Mouse (Mus musculus) layer of hippocampus, adult 2 months (tissue): ENCODE data around the gene Gm5150. TPM values are rescaled to one million over a fixed set of nuclear protein-coding genes. Genes with fewer than 3 reads are reported as not detected.
"Not testable (repeated sequence)": the region's sequence is repeated elsewhere in the genome, so short reads cannot be mapped to it uniquely, and the experiment has no call there.

Experiments
- DNase-seq, 2 experiments: peaks; one replicate each; pipeline ENCODE4 v3.0.0; 2022; ENCODE audit warnings: low spot score in 2 of 2
- H3K27ac ChIP-seq: fragments of 200-600 bp; 2 replicates; pipeline ENCODE4 v1.8.1; 2022
- H3K4me3 ChIP-seq: fragments of 200-600 bp; 2 replicates; pipeline ENCODE4 v1.8.1; 2022; ENCODE audit warnings: mild to moderate bottlenecking
- CTCF ChIP-seq: fragments of 200-600 bp; conservative IDR thresholded peaks from 2 replicates; pipeline ENCODE4 v1.8.1; 2022; ENCODE audit warnings: antibody characterized with exemption, mild to moderate bottlenecking, moderate library complexity
- long read RNA-seq, 2 experiments: library from polyadenylated mRNA; stranded (forward); transcript quantifications; one replicate each; pipeline ENCODE4 v2.0.0; 2021; ENCODE audit warnings: borderline mapping rate in 2 of 2
- microRNA-seq, 2 experiments: library from miRNA; unstranded; fragments of <30 nt; microRNA quantifications; one replicate each; pipeline ENCODE4 v1.2.0; 2021
- total RNA-seq, 2 experiments: library from RNA; stranded (reverse); gene quantifications; 2 replicates each; pipeline ENCODE4 v1.2.3; 2021

Gm5150 gene
- total RNA-seq: not detected
- long read RNA-seq, experiment 1: 0 reads
- long read RNA-seq, experiment 2: 0 reads

- Histone ChIP-seq H3K27ac (no peak within 1 kb of the TSS), H3K4me3 (no peak within 1 kb of the TSS)
- no peak for DNase-seq
- no peak for TF ChIP-seq CTCF
These were observed at the start of gene Gm5150 for GRCm38 (mm10) chr3:16006215-16006614. TSS of gene Gm5150 (minus strand) at chr3:16006437.

- H3K27ac ChIP-seq, DNase-seq, H3K4me3 ChIP-seq: not testable (repeated sequence)
These were observed 45.5 kb upstream of the Gm5150 start for GRCm38 (mm10) chr3:16051736-16052135.

GRCm38 (mm10) chr3:16047288-16047687 lies 41.1 kb upstream of the Gm5150 start:
- DNase-seq: no peak
- peak; percentile 24 for TF ChIP-seq CTCF
- Histone ChIP-seq H3K4me3 (no peak overlapping the region), H3K27ac (no peak overlapping the region)

- peak; percentile 77 for TF ChIP-seq CTCF
These were observed 37.1 kb upstream of the Gm5150 start for GRCm38 (mm10) chr3:16043315-16043714.

GRCm38 (mm10) chr3:16024988-16025387 lies 18.8 kb upstream of the Gm5150 start:
- not testable (repeated sequence) for H3K27ac ChIP-seq, H3K4me3 ChIP-seq
- peak; percentile 77 for TF ChIP-seq CTCF
- DNase-seq: peak; percentile 4 to 51

More at GRCm38 (mm10) chr3:16043315-16043714, 37.1 kb upstream of the Gm5150 start:
- H3K27ac ChIP-seq: no peak overlapping the region
- DNase-seq: peak; percentile 3 to 39
- no peak overlapping the region for H3K4me3 ChIP-seq

- no peak for TF ChIP-seq CTCF
- H3K27ac ChIP-seq: no peak overlapping the region
- no peak overlapping the region for H3K4me3 ChIP-seq
- DNase-seq: no peak
These were observed 16.0 kb upstream of the Gm5150 start for GRCm38 (mm10) chr3:16022214-16022613.

- H3K27ac ChIP-seq, H3K4me3 ChIP-seq, DNase-seq: not testable (repeated sequence)
These were observed 8.2 kb upstream of the Gm5150 start for GRCm38 (mm10) chr3:16014456-16014855.

GRCm38 (mm10) chr3:16007827-16008226 lies 1.6 kb upstream of the Gm5150 start:
- no peak for TF ChIP-seq CTCF
- DNase-seq: no peak
- H3K4me3 ChIP-seq: no peak overlapping the region
- H3K27ac ChIP-seq: no peak overlapping the region

GRCm38 (mm10) chr3:16003890-16004633 lies 2.2 kb downstream of the Gm5150 start:
- H3K4me3 ChIP-seq: no peak overlapping the region
- no peak overlapping the region for H3K27ac ChIP-seq
- no peak for DNase-seq
- no peak for TF ChIP-seq CTCF

GRCm38 (mm10) chr3:15999479-15999878 lies 6.8 kb downstream of the Gm5150 start:
- not testable (repeated sequence) for H3K27ac ChIP-seq, H3K4me3 ChIP-seq, DNase-seq

GRCm38 (mm10) chr3:15982216-15982615 lies 24.0 kb downstream of the Gm5150 start:
- DNase-seq: no peak
- no peak for TF ChIP-seq CTCF
- Histone ChIP-seq H3K27ac (no peak overlapping the region), H3K4me3 (no peak overlapping the region)

- TF ChIP-seq CTCF: no peak
- no peak for DNase-seq
- H3K27ac ChIP-seq: no peak overlapping the region
- no peak overlapping the region for H3K4me3 ChIP-seq
These were observed 49.3 kb downstream of the Gm5150 start for GRCm38 (mm10) chr3:15956921-15957320.

Small RNA genes within 50 kb of the gene (microRNA-seq; reads per million reads assigned to microRNA genes)
- gene Gm24694: 0 reads per million in 2 experiments

Other genes with a start within 250 kb of the Gm5150 start
- gene Sirpb1c, start 157.9 kb downstream of the Gm5150 start, total RNA-seq: not detected